Mouse (Mus musculus) left cerebral cortex, adult 9 months (tissue): Measurements from ENCODE around the gene Slc16a14.

Experiments used
- DNase-seq, 2 experiments: peaks; one replicate each; pipeline ENCODE4 v3.0.0; 2022; ENCODE audit warnings: low spot score in 2 of 2

Slc16a14 gene

DNA sequence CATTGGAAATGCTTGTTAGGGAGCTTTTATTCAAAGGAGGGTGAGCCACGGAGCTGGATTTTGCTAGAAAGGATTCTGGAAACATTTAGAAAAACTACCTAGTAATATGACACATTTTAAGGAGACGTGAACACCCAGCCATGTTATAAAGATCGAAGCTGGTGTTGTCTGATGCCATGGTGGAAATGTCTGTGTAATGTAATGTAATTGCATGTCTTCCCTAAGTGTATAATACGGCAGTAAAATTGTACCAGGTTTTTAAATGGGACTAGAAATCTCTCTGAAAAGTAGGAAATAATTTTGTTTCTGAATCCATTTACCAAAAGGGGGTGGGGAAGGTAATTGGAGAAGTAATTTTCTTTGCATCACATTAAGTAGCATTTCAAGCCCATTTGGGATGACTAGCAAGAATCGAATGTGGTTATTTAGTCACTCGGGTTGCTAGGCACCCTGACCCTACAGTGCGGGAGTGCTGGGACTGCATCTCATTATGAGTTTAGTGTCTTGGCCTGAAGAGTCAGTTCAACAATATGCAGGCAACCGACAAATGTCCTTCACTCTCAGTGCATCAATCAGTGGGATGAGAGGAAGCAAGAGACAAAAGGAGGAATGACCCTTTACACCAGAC is 24.6 kb downstream of the Slc16a14 start:
- no peak for DNase-seq

GRCm38 (mm10) chr1:84904467-84904866 is 30.5 kb downstream of the Slc16a14 start:
- no peak for DNase-seq

GRCm38 (mm10) chr1:84899156-84899555 is 35.8 kb downstream of the Slc16a14 start:
- DNase-seq = no peak

DNA sequence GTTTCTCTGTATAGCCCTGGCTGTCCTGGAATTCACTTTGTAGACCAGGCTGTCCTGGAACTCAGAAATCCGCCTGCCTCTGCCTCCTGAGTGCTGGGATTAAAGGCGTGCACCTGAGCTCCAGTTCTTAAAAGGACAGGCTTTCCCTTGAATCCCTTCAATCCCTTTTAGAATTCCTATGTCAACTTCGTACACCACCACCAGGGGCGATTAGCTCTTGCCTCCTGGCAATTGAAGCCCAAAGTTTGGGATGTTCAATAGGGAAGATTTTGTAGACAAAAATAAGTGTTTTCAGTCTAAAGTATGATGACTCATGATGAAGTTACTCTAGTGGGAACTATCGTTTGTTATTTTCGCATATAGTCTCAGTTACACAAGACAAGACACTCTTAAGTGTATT is 37.6 kb downstream of the Slc16a14 start:
- DNase-seq = no peak

GRCm38 (mm10) chr1:84891746-84892145 is 43.2 kb downstream of the Slc16a14 start:
- DNase-seq = no peak

- DNase-seq = no peak
Observed at GRCm38 (mm10) chr1:84890503-84890902, 44.4 kb downstream of the Slc16a14 start.

DNA sequence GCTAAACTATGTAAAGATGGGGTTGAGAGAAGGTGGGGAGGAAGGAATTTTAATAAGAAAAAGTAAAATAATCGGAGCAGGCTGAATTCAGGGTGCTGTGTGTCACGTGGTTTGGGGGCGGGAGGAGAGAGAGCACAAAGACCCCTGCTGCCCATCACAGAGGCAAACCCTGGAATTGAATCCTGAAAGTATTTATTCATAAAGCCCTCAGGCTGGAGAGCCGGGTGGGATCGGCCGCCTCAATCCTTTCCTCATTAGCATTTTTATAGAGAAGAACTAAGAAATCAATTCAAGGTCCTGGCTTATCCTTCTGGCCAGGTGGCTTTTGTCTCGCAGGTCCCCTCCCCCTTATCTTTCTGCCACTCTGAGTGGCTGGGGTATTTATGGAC is 44.9 kb downstream of the Slc16a14 start:
- DNase-seq = no peak

DNA sequence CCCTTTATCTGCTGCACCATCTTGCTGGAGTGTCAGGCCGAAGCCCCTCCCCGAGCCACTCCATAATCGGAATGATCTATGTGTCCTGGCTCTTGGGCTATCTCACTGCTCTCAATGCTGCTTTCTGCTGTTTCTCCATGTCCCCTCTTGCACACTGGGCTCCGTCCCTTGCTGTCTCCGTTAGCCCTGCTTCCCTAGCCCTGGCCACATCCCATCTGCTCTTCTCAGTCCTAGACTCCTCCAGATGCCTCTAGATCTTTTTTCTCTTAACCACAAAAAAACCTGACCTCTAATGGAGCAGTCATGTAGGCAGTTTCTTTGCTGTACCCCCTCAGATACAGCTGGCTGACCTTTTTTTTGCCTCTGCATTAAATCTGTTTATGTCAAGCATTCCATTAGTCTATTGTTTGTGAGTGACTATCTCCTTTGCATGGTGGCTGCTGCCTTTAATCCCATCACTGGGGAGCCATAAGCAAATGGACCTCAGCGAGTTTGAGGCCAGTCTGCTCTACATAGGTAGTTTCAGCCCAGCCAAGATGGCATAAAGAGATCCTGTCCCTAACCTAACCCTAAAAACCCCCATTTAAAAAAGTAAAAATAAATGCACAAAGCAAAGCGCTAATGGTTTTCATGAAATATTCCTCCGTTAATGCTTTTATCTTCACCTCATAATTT is 45.5 kb downstream of the Slc16a14 start:
- no peak for DNase-seq

GRCm38 (mm10) chr1:84885921-84886320 is 49.0 kb downstream of the Slc16a14 start:
- DNase-seq = no peak

GRCm38 (mm10) chr1:84885174-84885573 is 49.8 kb downstream of the Slc16a14 start:
- no peak for DNase-seq

DNA sequence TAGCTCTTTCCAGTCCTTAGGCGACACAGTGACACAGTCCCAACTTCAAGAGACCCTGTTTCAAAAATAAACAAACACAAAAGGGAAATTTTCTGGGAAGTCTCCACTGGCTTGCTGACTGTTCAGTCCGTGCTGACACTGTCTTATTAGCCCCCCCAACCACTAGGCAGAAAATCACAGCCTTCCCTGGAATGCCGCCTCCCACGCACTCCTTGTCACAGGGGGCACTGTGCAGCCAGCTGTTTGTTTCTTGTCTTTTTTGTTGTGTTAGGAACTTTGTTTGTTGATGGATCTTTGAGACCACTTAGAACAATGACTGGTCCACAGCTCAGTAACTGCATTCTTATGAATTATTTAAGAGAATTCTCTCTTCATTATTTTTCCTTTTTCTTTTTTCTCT is 51.0 kb downstream of the Slc16a14 start:
- no peak for DNase-seq

DNA sequence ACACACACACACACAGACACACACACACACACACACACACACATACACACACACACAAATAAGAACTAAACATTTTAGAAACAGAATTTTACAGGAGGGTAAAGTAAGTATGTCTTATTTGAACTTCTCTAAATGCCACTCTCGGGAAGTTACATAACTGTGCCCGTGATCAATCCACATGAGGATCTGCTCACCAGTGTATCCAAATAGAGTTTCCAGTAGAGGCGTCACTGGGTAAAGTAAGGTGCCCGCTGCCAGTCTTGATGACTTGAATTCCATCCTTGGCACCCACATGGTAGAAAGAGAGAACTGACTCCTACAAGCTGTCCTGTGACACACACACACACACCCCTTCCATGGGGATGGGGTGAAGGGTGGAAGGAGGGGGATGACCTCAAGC is 52.0 kb downstream of the Slc16a14 start:
- DNase-seq = no peak

GRCm38 (mm10) chr1:84882066-84882532 is 52.8 kb downstream of the Slc16a14 start:
- no peak for DNase-seq

DNA sequence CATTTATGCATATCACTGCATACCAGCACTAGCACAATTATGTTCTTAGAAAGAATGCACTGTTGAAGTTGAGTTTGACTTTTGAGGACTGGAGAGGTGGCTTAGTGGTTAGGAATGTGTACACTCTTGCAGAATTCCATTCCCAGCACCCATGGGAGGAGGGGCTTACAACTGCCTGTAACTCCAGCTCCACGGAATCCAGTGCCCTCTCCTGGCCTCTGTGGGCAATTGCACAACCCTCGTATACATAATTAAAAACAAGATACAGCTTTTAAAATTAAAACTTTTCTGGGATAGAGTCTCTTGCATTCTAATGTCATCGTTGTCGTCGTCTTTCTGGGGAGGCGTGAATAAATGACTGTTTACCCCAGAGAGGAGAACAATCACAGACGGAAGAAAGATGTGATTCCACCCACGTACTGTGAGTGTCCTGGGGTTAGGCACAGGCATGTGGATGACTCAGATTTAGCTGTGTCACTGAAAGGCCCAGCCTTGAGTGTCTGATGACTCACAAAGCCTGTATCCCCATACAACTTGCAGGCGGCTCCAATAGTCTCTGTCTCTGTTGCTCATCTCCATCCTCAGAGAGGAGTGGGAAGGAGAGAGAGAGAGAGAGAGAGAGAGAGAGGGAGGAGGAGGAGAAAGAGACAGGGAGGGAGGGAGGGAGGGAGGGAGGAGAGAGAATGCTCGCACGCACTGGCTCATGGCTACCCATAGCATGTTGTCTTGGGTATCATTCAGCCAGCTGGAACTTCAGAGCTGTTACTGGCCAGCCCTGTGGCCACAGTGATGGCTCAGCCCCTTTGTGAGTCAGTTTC is 53.5 kb downstream of the Slc16a14 start:
- DNase-seq = peak; percentile 43 to 73

GRCm38 (mm10) chr1:84879571-84880120 is 55.3 kb downstream of the Slc16a14 start:
- no peak for DNase-seq

GRCm38 (mm10) chr1:84877590-84877989 is 57.3 kb downstream of the Slc16a14 start:
- no peak for DNase-seq

DNA sequence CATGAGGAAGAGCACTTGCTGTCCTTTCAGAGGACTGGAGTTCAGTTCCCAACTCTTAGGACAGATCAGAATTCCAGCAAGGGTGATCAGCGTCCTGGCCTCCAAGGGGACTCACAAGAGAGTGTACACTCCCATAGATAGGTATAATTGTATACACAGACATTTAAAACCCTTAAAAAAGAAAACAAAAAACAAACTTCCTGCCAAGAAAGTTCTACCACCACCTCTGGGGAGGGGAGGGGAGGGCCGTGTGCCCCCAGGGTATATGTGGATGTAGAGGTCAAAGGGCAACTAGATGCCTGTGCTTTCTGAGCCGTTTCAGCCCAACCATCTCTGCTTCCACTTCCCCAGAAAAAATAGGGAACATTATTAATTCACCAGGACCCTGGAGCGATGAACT is 62.0 kb downstream of the Slc16a14 start:
- DNase-seq = no peak

DNA sequence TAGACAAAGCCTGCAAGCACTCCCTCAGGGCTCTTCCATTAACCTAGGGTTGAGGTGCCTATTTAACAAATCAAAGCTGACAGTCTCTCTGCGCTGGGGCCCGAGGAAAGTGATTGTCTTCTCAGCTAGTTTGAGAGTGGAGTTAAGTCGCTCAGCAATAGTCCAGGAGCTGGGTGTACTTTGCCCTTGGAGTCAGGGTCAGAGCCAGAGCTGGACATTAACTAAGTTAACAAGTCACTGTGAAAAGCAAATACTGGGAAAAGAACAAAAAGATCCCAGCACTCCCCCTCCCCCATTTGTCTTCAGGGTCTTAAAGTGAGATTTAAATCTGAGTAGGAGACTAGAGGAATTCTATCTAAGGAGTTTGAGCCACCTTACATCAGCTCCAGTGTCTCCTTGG is 62.8 kb downstream of the Slc16a14 start:
- no peak for DNase-seq

DNA sequence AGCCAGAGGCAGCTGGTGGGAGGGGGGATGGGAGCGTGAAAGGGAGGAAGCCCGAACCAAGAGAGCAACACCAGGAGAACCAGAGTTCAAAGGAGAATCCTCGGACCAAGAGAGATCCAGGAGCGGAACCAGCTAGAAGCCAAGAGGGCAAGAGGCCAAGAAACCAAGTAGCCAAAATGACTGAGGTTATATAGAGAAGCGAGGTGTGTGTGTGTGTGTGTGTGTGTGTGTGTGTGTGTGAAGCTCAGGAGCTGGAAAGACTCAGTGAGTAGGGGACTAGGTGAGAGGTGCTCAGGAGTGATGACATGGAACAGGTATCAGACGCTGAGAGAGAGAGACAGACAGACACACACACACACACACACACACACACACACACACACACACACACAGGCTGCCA is 63.8 kb downstream of the Slc16a14 start:
- DNase-seq = no peak

- no peak for DNase-seq
Observed at GRCm38 (mm10) chr1:84869498-84869897, 65.4 kb downstream of the Slc16a14 start.

DNA sequence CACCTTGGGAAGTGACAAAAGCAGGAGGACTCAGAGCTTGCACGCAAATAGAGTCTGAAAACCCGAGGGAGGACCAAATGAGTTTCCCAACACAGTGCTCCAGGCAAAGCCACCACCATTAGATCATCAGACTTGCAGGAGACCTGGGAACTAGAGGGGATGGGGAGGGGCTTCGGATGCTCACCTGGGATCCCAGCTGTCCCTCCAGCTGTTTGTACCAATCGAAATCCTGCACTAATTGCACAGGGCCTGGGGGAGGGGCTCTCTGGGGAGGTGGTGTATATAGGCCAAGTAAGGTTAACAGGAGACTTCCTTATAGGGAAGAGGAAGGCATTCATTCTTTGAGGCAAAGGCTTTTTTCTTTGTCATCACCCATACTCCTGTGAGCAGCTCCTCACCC is 66.1 kb downstream of the Slc16a14 start:
- DNase-seq = no peak

DNA sequence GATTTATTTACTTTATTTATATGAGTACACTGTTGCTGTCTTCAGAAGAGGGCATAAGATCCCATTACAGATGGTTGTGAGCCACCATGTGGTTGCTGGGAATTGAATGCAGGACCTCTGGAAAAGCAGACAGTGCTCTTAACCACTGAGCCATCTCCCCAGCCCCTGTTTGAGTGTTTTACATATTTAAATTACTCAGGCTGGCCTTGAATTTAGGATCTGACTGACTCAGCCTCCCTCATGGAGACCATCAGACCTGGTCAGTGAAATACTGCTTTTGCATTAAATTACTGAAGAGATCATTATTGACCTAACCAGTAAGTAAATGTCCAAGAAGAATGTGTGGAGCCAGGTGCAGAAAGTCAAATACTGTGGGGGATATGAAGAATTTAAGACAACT is 66.6 kb downstream of the Slc16a14 start:
- no peak for DNase-seq
